Mouse (Mus musculus) ES-E14 (cell line): Measurements from ENCODE around the gene Nhlh1. TPM values are rescaled to one million over a fixed set of nuclear protein-coding genes. Genes with fewer than 3 reads are reported as not detected.

Source experiments
- DNase-seq: peaks from one replicate; pipeline ENCODE4 v3.0.0-alpha.2; 2013; ENCODE audit warnings: low read depth, low spot score
- H3K27ac ChIP-seq: 2 replicates; pipeline ENCODE4 v1.5.1; 2012; ENCODE audit warnings: low read depth, mild to moderate bottlenecking, low read length, moderate library complexity, mixed read lengths; ENCODE audit not compliant: poor library complexity, insufficient read depth, severe bottlenecking
- H3K36me3 ChIP-seq: 2 replicates; pipeline ENCODE4 v1.6.1; 2012; ENCODE audit warnings: mild to moderate bottlenecking, low read length, moderate library complexity, mixed read lengths; ENCODE audit not compliant: control insufficient read depth, poor library complexity, insufficient read depth, severe bottlenecking
- H3K4me1 ChIP-seq, 2 experiments: fragments of 150-350 bp in 1 of 2; sonication (generic) in 1 of 2; 2 replicates each; pipeline ENCODE4 v1.6.1; 2012; ENCODE audit warnings: low read length in 2 of 2, mild to moderate bottlenecking in 1 of 2, mixed read lengths in 1 of 2; ENCODE audit not compliant: control insufficient read depth in 2 of 2, insufficient read depth in 2 of 2, poor library complexity in 1 of 2
- H3K4me3 ChIP-seq, 2 experiments: fragments of 150-350 bp in 1 of 2; sonication (generic) in 1 of 2; 2 replicates each; pipeline ENCODE4 v1.5.1; 2012; ENCODE audit warnings: low read length in 2 of 2, low read depth in 1 of 2, mild to moderate bottlenecking in 1 of 2, mixed read lengths in 1 of 2; ENCODE audit not compliant: insufficient read depth in 1 of 2, poor library complexity in 1 of 2, severe bottlenecking in 1 of 2
- H3K9ac ChIP-seq: 2 replicates; pipeline ENCODE4 v1.6.1; 2012; ENCODE audit warnings: low read depth, mild to moderate bottlenecking, low read length, mixed read lengths; ENCODE audit not compliant: poor library complexity, insufficient read depth, severe bottlenecking
- H3K9me3 ChIP-seq: fragments of 150-350 bp; sonication (generic); 2 replicates; pipeline ENCODE4 v1.6.1; 2012; ENCODE audit warnings: low read depth, mild to moderate bottlenecking, low read length; ENCODE audit not compliant: control insufficient read depth, insufficient read depth
- CHD2 ChIP-seq: IDR thresholded peaks from 2 replicates; pipeline ENCODE4 v1.6.1; 2014; ENCODE audit warnings: mild to moderate bottlenecking, low read depth, low read length, inconsistent platforms
- HCFC1 ChIP-seq: IDR thresholded peaks from 2 replicates; pipeline ENCODE4 v1.6.1; 2012; ENCODE audit warnings: low read length, inconsistent platforms, borderline replicate concordance; ENCODE audit not compliant: insufficient read depth
- MAFK ChIP-seq: IDR thresholded peaks from 2 replicates; pipeline ENCODE4 v1.6.1; 2014; ENCODE audit warnings: mild to moderate bottlenecking, low read depth, low read length, inconsistent platforms; ENCODE audit not compliant: insufficient read depth
- ZC3H11A ChIP-seq: IDR thresholded peaks from 2 replicates; pipeline ENCODE4 v1.6.1; 2012; ENCODE audit warnings: low read depth, mild to moderate bottlenecking, inconsistent platforms, low read length, borderline replicate concordance
- ZNF384 ChIP-seq: IDR thresholded peaks from 2 replicates; pipeline ENCODE4 v1.6.1; 2012; ENCODE audit warnings: low read depth, low read length, inconsistent platforms
- in situ Hi-C, 2 experiments: fragments of 600-800 bp; cut with MboI; formaldehyde crosslinking; loops; one replicate each; pipeline ENCODE4 v1.15.1; 2025; ENCODE audit warnings: low sequenced_read_pairs in 2 of 2, inconsistent platforms in 1 of 2; ENCODE audit not compliant: unreplicated experiment in 2 of 2
- total RNA-seq: library from RNA; depleted of rRNA; stranded (reverse); fragments of 300-350 nt; gene quantifications from 2 replicates; pipeline ENCODE4 v1.2.3, GENCODE M21; 2012

Gene Nhlh1
- total RNA-seq, 1 experiment = not detected

DNA sequence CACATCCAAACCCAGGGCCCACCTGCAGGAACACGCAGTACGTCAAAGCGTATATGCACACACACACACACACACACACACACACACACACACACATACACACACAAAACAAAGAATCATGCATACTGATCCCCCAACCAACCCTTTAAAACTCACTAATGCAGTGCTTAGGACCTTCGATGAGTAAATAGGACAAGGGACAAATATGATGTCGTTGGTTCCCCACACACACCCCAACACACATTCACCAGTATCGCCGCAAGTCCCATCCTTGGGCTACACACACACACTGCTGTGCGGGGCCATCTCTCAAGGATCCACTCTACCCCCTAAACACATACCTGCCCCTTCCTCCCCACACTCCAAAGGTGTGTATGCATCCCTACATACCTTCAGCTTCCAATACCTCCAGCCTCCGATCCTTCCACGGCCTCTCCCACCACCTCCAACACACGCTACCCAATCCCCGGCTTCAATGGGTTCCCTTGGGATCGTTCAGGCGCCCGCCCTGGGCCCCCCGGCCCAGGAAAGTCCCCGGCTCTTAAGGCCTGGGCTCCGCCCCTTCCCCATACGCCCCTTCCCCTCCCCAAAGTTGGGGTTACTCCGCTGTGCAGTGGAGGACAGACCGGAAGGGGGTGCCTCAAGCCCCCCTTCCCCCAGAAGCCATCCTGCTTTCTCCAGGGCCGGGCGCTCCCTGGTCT is 31.0 kb downstream of the Nhlh1 start:
- TF ChIP-seq CHD2 (no peak), MAFK (no peak), ZC3H11A (no peak), ZNF384 (no peak), HCFC1 (no peak)

DNA sequence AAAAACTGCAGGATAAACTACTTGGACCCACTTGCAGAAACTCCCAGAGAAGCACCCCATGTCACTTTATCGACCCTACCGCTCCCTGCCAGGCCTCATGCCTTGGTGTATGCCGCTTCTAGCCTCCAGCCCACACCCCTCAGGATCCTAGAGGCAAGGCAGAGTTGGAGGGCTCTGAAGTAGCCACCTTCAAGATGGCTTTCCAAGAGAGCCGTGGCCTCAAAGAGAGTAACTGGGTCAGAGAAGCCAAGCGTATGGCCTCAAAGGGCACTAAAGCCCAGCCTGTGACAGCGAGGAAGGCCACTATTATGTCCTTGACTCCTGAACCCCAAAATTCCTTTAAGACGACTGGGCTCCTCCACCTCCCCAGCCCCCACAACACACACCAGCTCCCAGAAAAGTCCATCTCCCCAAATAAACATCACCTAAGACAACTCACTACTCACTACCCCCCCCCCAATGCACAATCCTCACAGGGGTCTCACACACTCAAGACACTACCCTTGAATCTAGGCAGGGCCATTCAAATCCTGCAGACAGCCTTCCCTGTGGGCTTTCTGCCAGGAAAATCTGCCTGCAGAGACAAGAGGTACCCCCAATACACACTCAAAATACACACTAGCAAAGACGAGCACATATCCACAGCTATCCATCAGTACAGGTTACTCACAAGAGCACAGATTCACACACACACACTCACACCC is 32.0 kb downstream of the Nhlh1 start:
- no peaks in the 10 kb centered on the region for H3K9me3 ChIP-seq
- H3K4me1 ChIP-seq = peaks cover 2 to 44% of the 10 kb centered on the region in 2 experiments; a peak in 3 of 4 replicates

More for the DNA sequence above, 31.0 kb downstream of the Nhlh1 start:
- H3K36me3 ChIP-seq = peaks cover 2% of the 10 kb centered on the region; the same call in 1 of the 2 replicates
- peak overlapping the region; percentile 91 for H3K9ac ChIP-seq
- DNase-seq = no peak
- in situ Hi-C loops = no loop called here
- peak overlapping the region; percentile 91 to 96 for H3K4me3 ChIP-seq
- H3K27ac ChIP-seq = no peak overlapping the region
- H3K9me3 ChIP-seq = no peaks in the 10 kb centered on the region
- peaks cover 2 to 44% of the 10 kb centered on the region in 2 experiments; a peak in 3 of 4 replicates for H3K4me1 ChIP-seq

DNA sequence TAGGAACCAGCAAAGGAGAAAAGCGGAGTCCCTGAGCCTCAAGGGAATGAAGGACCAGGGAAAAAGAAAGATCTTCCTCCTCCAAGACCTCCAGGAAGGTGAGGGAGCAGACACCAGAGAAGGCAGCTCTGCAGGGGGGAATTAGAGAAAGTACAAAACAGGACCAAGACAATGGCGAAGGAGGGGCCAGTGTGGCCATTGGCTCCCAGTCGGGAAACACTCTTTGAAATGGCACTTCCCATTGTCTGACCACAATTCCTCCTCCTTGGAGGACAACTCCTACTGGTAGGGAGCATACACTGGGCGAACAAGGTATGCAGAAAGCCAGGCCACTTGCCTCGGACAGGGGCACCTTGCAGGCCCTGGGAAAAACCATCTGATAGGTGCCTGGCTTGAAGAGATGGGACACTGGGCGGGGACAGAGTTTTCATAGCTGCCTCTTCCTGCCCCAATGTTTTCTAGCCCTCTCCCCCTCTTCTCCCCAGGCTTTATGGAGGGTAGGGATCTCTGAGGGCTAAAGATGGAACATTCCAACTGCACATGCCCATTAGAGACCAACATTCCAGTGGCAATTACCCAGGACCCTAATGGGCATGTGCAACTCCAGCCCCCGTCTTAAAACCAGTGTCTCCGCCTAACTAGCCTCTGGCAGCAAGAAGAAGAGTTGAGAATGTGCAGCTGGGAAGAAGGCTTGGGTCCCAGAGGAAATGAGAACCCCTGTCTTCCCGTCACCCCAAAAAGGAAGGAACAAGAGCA is 33.1 kb downstream of the Nhlh1 start:
- Histone ChIP-seq H3K36me3 (peaks cover 2% of the 10 kb centered on the region; the same call in 1 of the 2 replicates), H3K9ac (no peak overlapping the region), H3K9me3 (no peaks in the 10 kb centered on the region), H3K4me3 (peak overlapping the region in 1 of 2 experiments; percentile 9; a peak in 1 of 4 replicates), H3K27ac (no peak overlapping the region), H3K4me1 (peaks cover 2 to 52% of the 10 kb centered on the region in 2 experiments; a peak in 3 of 4 replicates)
- in situ Hi-C loops = no loop called here
- DNase-seq = peak; percentile 58
- TF ChIP-seq CHD2 (no peak), MAFK (no peak), HCFC1 (no peak), ZNF384 (no peak), ZC3H11A (no peak)

More for the DNA sequence above, 32.0 kb downstream of the Nhlh1 start:
- no peak overlapping the region for H3K27ac ChIP-seq
- DNase-seq = no peak
- in situ Hi-C loops = no loop called here
- H3K4me3 ChIP-seq = no peak overlapping the region
- H3K36me3 ChIP-seq = peaks cover 2% of the 10 kb centered on the region; the same call in 1 of the 2 replicates
- no peak overlapping the region for H3K9ac ChIP-seq
- no peak for TF ChIP-seq ZC3H11A
- no peak for TF ChIP-seq MAFK
- no peak for TF ChIP-seq ZNF384
- TF ChIP-seq CHD2 = no peak
- TF ChIP-seq HCFC1 = no peak

DNA sequence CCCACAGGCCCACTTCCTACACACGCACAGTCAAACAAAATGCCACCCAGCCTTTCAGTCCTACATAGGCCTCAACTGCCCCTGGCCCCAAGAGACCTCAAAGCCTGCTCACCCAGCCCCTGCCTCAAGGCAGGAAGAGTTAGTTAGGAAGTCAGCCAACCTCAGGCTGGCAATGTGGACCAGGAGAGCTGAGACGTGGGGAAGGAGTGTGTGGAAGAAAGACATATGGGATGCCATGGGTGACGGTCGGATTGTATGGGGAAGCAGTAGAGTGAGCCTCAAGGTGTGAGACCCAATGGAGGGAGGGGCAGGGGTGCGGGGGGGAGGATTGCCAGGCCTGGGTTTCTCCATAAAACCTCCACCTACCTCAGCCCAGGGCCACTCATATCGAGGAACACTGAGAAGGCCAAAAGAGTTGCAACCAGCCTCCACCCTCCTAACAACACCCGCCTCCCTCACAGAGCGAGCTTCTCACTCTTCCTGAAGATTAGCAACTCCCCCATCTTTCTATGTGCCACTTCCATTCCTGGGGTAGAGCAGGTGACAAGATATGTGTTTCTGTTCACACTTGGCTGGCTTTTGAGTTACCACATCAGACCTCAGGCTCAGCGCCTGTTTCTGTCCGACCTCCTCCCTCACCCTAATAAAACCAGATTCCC is 37.4 kb downstream of the Nhlh1 start:
- H3K9ac ChIP-seq = no peak overlapping the region
- TF ChIP-seq ZC3H11A (no peak), CHD2 (no peak), MAFK (no peak), ZNF384 (no peak), HCFC1 (no peak)
- no peak overlapping the region for H3K27ac ChIP-seq
- H3K9me3 ChIP-seq = no peaks in the 10 kb centered on the region
- no peak for DNase-seq
- peaks cover 4% of the 10 kb centered on the region; the same call in 1 of the 2 replicates for H3K36me3 ChIP-seq
- H3K4me1 ChIP-seq = peaks cover 0 to 46% of the 10 kb centered on the region in 2 experiments; a peak in 3 of 4 replicates
- H3K4me3 ChIP-seq = no peak overlapping the region
- in situ Hi-C loops = no loop called here
